Mouse (Mus musculus): ENCODE measurements around the gene Bricd5. TPM values are rescaled to one million over a fixed set of nuclear protein-coding genes. Genes with fewer than 3 reads are reported as not detected.
"Not testable (repeated sequence)": the region's sequence is repeated elsewhere in the genome, so short reads cannot be mapped to it uniquely, and the experiment has no call there.

Bricd5 gene
- 1.7 TPM in 1 of 2 replicates, not detected in the other for polyA plus RNA-seq (2016; fragmentation: Nextera tagmentation; extraction: Ambion mirVana)

DNA sequence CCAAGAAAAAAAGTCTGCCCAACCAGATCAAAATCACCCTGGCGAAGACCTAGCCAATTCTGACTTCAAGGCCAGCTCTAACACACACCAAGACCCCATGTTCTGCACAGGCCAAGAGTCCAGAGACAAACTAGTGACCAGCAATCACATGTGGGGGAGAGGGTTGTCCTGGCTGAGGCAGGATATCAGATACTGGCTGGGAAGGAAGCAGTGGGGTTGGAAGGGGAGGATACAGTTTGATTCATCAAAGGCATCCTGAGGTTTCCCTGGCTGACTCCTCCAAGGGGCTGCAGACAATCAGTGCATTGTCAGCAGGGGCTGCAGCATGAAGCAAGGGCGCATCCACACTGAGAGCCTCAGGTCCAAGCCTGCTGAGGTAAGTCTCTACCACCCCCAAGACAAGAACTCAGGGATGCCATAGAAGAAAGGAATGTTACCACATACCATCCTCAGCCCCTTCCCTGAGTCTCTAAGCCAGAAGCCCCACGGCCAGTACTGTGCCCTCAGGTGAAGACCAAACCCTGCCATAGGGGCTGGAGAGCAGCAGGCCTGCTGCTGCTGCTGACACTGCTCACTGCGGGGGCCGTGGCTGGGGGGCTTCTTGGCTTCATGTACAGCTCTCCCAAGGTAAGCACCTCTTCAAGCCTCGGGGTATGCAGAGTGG is at the start of gene Bricd5:
Gene Bricd5 (plus strand): TSS at position 273 of the 664 bp plus-strand sequence.
- WGBS, result 63% methylated on average over 6 of the region's 6 CpGs
- no peak for ATAC-seq (ENCODE audit: insufficient number of reproducible peaks, insufficient read depth, low FRiP score, low TSS enrichment)
- Histone ChIP-seq H3K36me3 (peaks cover 48% of the 10 kb centered on the region), H3K9me3 (no peaks in the 10 kb centered on the region), H3K4me3 (no peak within 1 kb of the TSS), H3K9ac (no peak within 1 kb of the TSS; the same call in 1 of the 2 replicates), H3K4me2 (replicated peaks) (peak within 1 kb of the TSS; percentile 99; the same call in 1 of the 2 replicates), H3K27me3 (no peaks in the 10 kb centered on the region), H3K4me1 (peaks cover 34% of the 10 kb centered on the region), H3K27ac (0 out of 2 replicates have a peak within 1 kb of the TSS, but pooled peaks have one; percentile 20)

DNA sequence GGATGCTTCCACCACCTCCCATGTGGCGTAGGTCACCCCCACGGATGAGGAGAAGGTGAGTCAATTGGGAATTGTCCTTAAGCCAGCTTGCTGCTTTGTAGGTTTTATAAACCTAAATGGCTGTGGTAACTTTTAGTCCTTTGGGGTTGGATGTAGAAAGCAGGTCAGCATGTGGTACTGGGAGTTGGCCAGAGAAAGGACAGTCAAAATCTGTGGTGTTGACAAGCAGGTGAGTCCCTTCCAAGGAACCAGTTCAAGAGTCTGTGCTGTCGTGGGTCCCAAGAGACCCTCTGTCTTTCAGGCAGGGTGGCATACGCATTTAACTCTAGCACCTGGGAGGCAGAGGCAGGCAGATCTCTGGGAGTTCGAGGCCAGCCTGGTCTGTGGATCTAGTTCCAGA is 49.2 kb upstream of the Bricd5 start:
- ATAC-seq (ENCODE audit: insufficient number of reproducible peaks, insufficient read depth, low FRiP score, low TSS enrichment), result no peak
- H3K36me3 ChIP-seq, result peaks cover 55% of the 10 kb centered on the region
- no peak overlapping the region for H3K4me3 ChIP-seq
- H3K27ac ChIP-seq, result no peak overlapping the region
- no peak overlapping the region for H3K4me2 ChIP-seq (replicated peaks)
- H3K4me1 ChIP-seq, result peaks cover 6% of the 10 kb centered on the region
- H3K27me3 ChIP-seq, result no peaks in the 10 kb centered on the region
- 92% methylated on average over 5 of the region's 5 CpGs for WGBS
- no peak overlapping the region for H3K9ac ChIP-seq
- H3K9me3 ChIP-seq, result no peaks in the 10 kb centered on the region

DNA sequence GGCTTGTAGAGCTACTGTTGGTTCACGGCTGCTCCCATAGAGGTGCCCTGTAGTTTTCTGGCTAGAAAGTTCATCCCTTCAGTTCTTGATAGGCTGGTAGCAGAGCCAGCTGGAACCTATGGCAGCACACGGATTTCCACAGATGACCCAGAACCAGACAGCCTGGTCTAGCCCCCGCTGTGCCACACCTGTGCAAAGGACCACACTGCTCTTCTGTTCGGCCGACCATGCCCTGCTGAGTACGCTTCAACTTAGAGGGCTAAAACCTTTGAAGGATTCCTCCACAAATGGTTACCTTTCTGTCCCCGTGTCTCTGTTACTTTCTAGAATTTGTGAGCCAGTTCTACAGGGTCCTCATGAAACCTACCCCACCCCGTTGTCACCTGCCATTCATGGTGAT is 48.4 kb upstream of the Bricd5 start:
- H3K9ac ChIP-seq; H3K4me2 ChIP-seq (replicated peaks); H3K27ac ChIP-seq; H3K4me3 ChIP-seq; H3K27me3 ChIP-seq; H3K9me3 ChIP-seq; ATAC-seq (ENCODE audit: insufficient number of reproducible peaks, insufficient read depth, low FRiP score, low TSS enrichment); H3K4me1 ChIP-seq: not testable (repeated sequence)
- H3K36me3 ChIP-seq, result peaks cover 47% of the 10 kb centered on the region
- 91% methylated on average over 6 of the region's 8 CpGs for WGBS

DNA sequence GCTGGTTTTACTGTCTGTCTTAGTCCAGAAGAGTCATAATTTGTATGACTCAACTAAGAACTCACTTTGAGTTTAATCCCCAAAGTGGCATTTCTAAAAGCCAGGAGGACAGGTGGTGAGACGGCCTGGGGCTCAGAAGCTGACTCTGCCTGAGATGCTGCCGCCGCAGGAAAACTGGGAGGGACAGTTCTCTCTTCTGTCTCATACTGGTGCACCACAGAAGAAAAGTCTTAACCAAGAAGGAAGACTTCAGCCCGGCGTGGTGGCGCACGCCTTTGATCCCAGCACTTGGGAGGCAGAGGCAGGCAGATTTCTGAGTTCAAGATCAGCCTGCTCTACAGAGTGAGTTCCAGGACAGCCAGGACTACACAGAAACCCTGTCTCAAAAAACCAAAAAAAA is 47.8 kb upstream of the Bricd5 start:
- 0 out of 2 replicates have a peak overlapping the region, but pooled peaks have one; percentile 23 for H3K27ac ChIP-seq
- no peak overlapping the region for H3K4me3 ChIP-seq
- H3K27me3 ChIP-seq, result no peaks in the 10 kb centered on the region
- peaks cover 41% of the 10 kb centered on the region for H3K36me3 ChIP-seq
- no peak overlapping the region for H3K4me2 ChIP-seq (replicated peaks)
- H3K9ac ChIP-seq, result no peak overlapping the region
- no peaks in the 10 kb centered on the region for H3K9me3 ChIP-seq
- peaks cover 6% of the 10 kb centered on the region for H3K4me1 ChIP-seq
- ATAC-seq (ENCODE audit: insufficient number of reproducible peaks, insufficient read depth, low FRiP score, low TSS enrichment), result no peak
- 88% methylated on average over 7 of the region's 7 CpGs for WGBS

- Histone ChIP-seq H3K4me2 (replicated peaks) (peak within 1 kb of the TSS; percentile 52), H3K4me1 (peaks cover 6% of the 10 kb centered on the region), H3K36me3 (peaks cover 34% of the 10 kb centered on the region), H3K4me3 (peak within 1 kb of the TSS; percentile 70), H3K9ac (peak within 1 kb of the TSS; percentile 89), H3K9me3 (no peaks in the 10 kb centered on the region), H3K27me3 (no peaks in the 10 kb centered on the region), H3K27ac (peak within 1 kb of the TSS; percentile 97)
- peak; percentile 95 for ATAC-seq (ENCODE audit: insufficient number of reproducible peaks, insufficient read depth, low FRiP score, low TSS enrichment)
- WGBS, result under 1% methylated on average over 48 of the region's 48 CpGs
Measured at GRCm38 (mm10) chr17:24426471-24427169, 47.1 kb upstream of the Bricd5 start, which contains the start of gene Eci1. Gene Eci1 (plus strand): TSS chr17:24426641.

DNA sequence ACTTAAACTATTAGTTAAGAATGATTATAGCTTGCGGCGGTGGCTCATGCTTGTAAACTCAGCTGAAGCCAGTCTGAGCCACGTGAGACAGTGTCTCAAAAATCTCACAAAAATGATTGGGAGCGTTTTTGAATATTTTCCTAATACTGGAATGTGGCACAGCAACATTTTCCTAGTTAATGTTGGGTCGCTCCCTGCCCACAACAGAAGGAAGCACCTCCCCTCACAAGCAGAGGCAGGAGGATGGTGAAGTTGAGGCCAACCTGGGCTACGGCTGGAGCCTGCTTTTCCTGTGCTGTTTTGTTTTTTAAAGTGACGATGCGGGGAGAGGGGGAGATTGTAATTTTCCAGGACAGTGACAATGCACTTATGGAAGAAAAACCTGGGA is 46.5 kb upstream of the Bricd5 start:
- peaks cover 6% of the 10 kb centered on the region for H3K4me1 ChIP-seq
- peak overlapping the region; percentile 70 for H3K4me3 ChIP-seq
- peak overlapping the region; percentile 89 for H3K9ac ChIP-seq
- no peaks in the 10 kb centered on the region for H3K27me3 ChIP-seq
- ATAC-seq (ENCODE audit: insufficient number of reproducible peaks, insufficient read depth, low FRiP score, low TSS enrichment), result no peak
- 6% methylated on average over 8 of the region's 8 CpGs for WGBS
- H3K27ac ChIP-seq, result peak overlapping the region; percentile 97
- no peaks in the 10 kb centered on the region for H3K9me3 ChIP-seq
- peaks cover 28% of the 10 kb centered on the region for H3K36me3 ChIP-seq
- peak overlapping the region; percentile 52 for H3K4me2 ChIP-seq (replicated peaks)

DNA sequence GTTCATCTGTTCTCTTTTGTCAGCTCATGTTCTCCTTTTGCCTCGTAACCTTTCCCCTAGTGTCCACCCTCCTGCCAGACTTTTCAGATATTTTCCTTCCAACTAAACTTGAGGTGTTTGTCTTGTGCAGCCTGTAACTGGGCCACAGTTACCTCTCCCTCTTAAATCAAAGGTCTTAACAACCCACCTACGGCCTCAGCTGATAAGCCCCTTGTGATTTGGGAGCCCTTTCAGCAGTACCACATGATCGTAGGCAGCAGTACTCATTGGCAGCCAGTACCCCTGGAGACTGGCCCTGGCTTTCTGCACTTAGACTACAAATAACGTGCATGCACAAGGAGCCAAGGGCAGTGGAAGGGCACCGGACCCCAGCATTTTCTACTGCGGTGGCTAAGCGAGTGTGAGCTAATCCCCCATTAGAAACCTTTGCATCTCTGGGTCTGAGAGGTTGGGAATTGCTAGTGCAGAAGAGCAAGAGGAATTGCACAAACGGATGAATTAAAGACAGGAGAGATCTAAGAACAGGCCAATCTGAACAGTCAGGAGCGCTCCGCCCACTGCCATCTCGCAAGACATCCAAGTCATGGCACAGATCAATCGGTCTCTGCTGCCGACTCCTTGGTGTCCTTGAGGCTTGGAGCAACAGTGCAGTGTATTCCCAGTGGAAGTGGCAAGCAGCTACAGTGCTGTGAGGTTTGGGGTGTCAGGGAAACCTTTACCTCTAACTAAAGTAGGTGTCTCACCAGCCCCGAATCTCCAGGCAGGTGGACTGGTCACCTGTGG is 44.3 kb upstream of the Bricd5 start:
- no peak overlapping the region for H3K9ac ChIP-seq
- peaks cover 12% of the 10 kb centered on the region for H3K36me3 ChIP-seq
- H3K4me3 ChIP-seq, result no peak overlapping the region
- H3K9me3 ChIP-seq, result no peaks in the 10 kb centered on the region
- 88% methylated on average over 14 of the region's 14 CpGs for WGBS
- ATAC-seq (ENCODE audit: insufficient number of reproducible peaks, insufficient read depth, low FRiP score, low TSS enrichment), result no peak
- no peaks in the 10 kb centered on the region for H3K27me3 ChIP-seq
- peaks cover 6% of the 10 kb centered on the region for H3K4me1 ChIP-seq
- H3K27ac ChIP-seq, result no peak overlapping the region
- H3K4me2 ChIP-seq (replicated peaks), result no peak overlapping the region

DNA sequence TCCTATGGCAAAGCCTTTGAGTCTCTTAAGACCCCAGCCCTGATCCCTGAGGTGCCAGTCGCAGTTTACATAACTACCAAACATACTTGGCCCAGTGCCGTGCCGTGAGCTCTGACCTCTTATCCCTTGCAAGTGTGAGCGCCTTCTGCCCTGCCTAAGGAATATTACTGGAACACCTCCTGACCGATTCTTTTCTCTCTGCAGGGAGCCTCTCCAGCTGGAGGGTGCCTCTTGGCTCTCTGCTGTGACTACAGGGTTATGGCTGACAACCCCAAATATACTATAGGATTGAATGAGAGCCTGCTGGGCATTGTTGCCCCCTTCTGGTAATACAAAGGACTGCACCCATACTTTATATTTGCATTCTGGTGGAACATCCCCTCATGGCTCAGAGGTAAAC is 36.7 kb upstream of the Bricd5 start:
- Histone ChIP-seq H3K4me3 (no peak overlapping the region), H3K27ac (no peak overlapping the region), H3K9ac (no peak overlapping the region), H3K4me1 (no peaks in the 10 kb centered on the region), H3K36me3 (peaks cover 49% of the 10 kb centered on the region), H3K9me3 (no peaks in the 10 kb centered on the region), H3K4me2 (replicated peaks) (no peak overlapping the region), H3K27me3 (no peaks in the 10 kb centered on the region)
- WGBS, result 77% methylated on average over 5 of the region's 5 CpGs
- no peak for ATAC-seq (ENCODE audit: insufficient number of reproducible peaks, insufficient read depth, low FRiP score, low TSS enrichment)

DNA sequence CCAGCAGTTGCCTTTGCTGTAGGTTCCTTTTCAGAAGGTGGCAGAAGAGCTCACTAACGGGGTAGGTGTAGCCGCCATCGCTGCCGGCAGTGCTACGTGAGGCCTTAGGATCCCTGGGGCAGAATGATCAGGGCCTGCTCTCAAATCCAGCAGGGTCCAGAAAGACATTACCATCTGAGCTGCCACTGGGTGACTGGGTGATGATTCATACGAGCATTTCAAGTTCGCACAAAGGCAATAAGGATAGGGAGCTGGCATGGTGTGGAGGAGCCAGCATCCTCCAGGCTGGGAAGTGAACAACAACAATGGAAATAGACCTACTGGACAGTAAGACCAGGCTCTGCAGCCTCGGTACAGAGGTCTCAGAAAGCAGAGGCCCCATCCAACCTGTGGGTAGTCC is 33.3 kb upstream of the Bricd5 start:
- H3K27ac ChIP-seq, result no peak overlapping the region
- ATAC-seq (ENCODE audit: insufficient number of reproducible peaks, insufficient read depth, low FRiP score, low TSS enrichment), result no peak
- no peaks in the 10 kb centered on the region for H3K9me3 ChIP-seq
- no peak overlapping the region for H3K4me3 ChIP-seq
- no peak overlapping the region for H3K9ac ChIP-seq
- 88% methylated on average over 8 of the region's 8 CpGs for WGBS
- no peaks in the 10 kb centered on the region for H3K27me3 ChIP-seq
- no peaks in the 10 kb centered on the region for H3K4me1 ChIP-seq
- no peak overlapping the region for H3K4me2 ChIP-seq (replicated peaks)
- H3K36me3 ChIP-seq, result peaks cover 78% of the 10 kb centered on the region

GRCm38 (mm10) chr17:24441148-24441547 is 32.5 kb upstream of the Bricd5 start:
- no peaks in the 10 kb centered on the region for H3K27me3 ChIP-seq
- no peaks in the 10 kb centered on the region for H3K4me1 ChIP-seq
- no peak overlapping the region for H3K4me3 ChIP-seq
- ATAC-seq (ENCODE audit: insufficient number of reproducible peaks, insufficient read depth, low FRiP score, low TSS enrichment), result no peak
- H3K36me3 ChIP-seq, result peaks cover 78% of the 10 kb centered on the region
- 70% methylated on average over 2 of the region's 2 CpGs for WGBS
- H3K4me2 ChIP-seq (replicated peaks), result no peak overlapping the region
- H3K27ac ChIP-seq, result no peak overlapping the region
- no peak overlapping the region for H3K9ac ChIP-seq
- H3K9me3 ChIP-seq, result no peaks in the 10 kb centered on the region

GRCm38 (mm10) chr17:24442107-24442506 is 31.6 kb upstream of the Bricd5 start:
- WGBS, result 87% methylated on average over 14 of the region's 14 CpGs
- H3K27ac ChIP-seq, result no peak overlapping the region
- peaks cover 83% of the 10 kb centered on the region for H3K36me3 ChIP-seq

More at GRCm38 (mm10) chr17:24442107-24442506, 31.6 kb upstream of the Bricd5 start:
- no peak for ATAC-seq (ENCODE audit: insufficient number of reproducible peaks, insufficient read depth, low FRiP score, low TSS enrichment)
- H3K4me2 ChIP-seq (replicated peaks), result no peak overlapping the region
- no peaks in the 10 kb centered on the region for H3K9me3 ChIP-seq
- no peak overlapping the region for H3K4me3 ChIP-seq
- no peak overlapping the region for H3K9ac ChIP-seq
- H3K27me3 ChIP-seq, result no peaks in the 10 kb centered on the region
- H3K4me1 ChIP-seq, result no peaks in the 10 kb centered on the region
